Mouse (Mus musculus) embryonic facial prominence, embryonic 14.5 days (tissue): ENCODE data around the gene Zfp563. TPM values are rescaled to one million over a fixed set of nuclear protein-coding genes. Genes with fewer than 3 reads are reported as not detected.

Experiments
- ATAC-seq: fragments of 200-750 bp; cut with Nextera tagmentation; 2 replicates; pipeline ENCODE4 v1.8.0; 2017; ENCODE audit warnings: low read depth, moderate number of reproducible peaks, moderate TSS enrichment
- DNase-seq: peaks from one replicate; pipeline ENCODE4 v3.0.0-alpha.2; 2015; ENCODE audit warnings: low spot score
- H3K27ac ChIP-seq: fragments of 300-500 bp; sonication (generic); replicated peaks from 2 replicates; pipeline ENCODE4 v1.5.1; 2014; ENCODE audit warnings: low read depth, mild to moderate bottlenecking, low read length, moderate library complexity
- H3K27me3 ChIP-seq: fragments of 300-500 bp; sonication (generic); replicated peaks from 2 replicates; pipeline ENCODE4 v1.6.1; 2014; ENCODE audit warnings: low read length; ENCODE audit not compliant: control insufficient read depth, insufficient read depth
- H3K36me3 ChIP-seq: fragments of 300-500 bp; sonication (generic); 2 replicates; pipeline ENCODE4 v1.6.1; 2014; ENCODE audit warnings: low read length, mixed read lengths; ENCODE audit not compliant: control insufficient read depth, insufficient read depth
- H3K4me1 ChIP-seq: fragments of 300-500 bp; sonication (generic); 2 replicates; pipeline ENCODE4 v1.6.1; 2014; ENCODE audit warnings: antibody characterized with exemption, low read length; ENCODE audit not compliant: control insufficient read depth, insufficient read depth
- H3K4me2 ChIP-seq: fragments of 300-500 bp; sonication (generic); 2 replicates; pipeline ENCODE4 v1.6.1; 2014; ENCODE audit warnings: low read depth, mild to moderate bottlenecking, low read length, moderate library complexity, mixed read lengths
- H3K4me3 ChIP-seq: fragments of 300-500 bp; sonication (generic); 2 replicates; pipeline ENCODE4 v1.5.1; 2014; ENCODE audit warnings: low read depth, mild to moderate bottlenecking, low read length
- H3K9ac ChIP-seq: fragments of 300-500 bp; sonication (generic); 2 replicates; pipeline ENCODE4 v1.6.1; 2014; ENCODE audit warnings: low read depth, mild to moderate bottlenecking, low read length, moderate library complexity, mixed read lengths
- H3K9me3 ChIP-seq: fragments of 300-500 bp; sonication (generic); 2 replicates; pipeline ENCODE4 v1.6.1; 2016; ENCODE audit warnings: low read length; ENCODE audit not compliant: control insufficient read depth
- WGBS: fragments of 180-500 bp; shearing (Covaris S2); extraction: QIAGEN DNeasy Blood & Tissue Kit; methylation state at CpG from one replicate; pipeline ENCODE4 v1.1.7; 2014; 5-methylcytosine and 5-hydroxymethylcytosine counted together
- polyA plus RNA-seq: library from polyadenylated mRNA; unstranded; fragments of >200 nt; fragmentation: Nextera tagmentation; extraction: Ambion mirVana; gene quantifications from 2 replicates; pipeline ENCODE4 v1.2.1, GENCODE M21; 2014

The Zfp563 gene
- polyA plus RNA-seq, 1 experiment from 2014 or later, result 7.8 TPM

DNA sequence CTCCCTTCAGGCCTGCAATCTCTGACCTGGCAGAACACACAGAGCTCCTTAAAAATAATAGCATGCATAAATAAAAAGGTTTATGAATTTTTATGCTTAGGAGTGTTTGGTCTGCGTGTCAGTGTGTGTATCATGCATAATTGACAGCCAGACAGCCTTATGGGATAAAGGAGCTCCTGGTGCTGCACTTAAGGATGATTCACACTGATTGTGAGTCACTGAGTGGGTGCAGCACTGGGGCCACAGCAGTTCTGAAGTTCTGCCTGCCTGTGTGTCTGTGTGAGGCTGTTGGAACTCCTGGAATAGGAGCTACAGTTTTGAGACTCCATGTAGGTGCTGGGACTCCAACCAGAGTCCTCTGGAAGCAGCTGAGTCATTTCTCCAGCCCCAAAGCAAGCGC lies 37.1 kb downstream of the Zfp563 start:
- Histone ChIP-seq H3K4me1 (no peaks in the 10 kb centered on the region), H3K9ac (no peak overlapping the region), H3K27ac (no peak overlapping the region), H3K27me3 (no peaks in the 10 kb centered on the region), H3K4me3 (no peak overlapping the region), H3K9me3 (no peaks in the 10 kb centered on the region), H3K36me3 (no peaks in the 10 kb centered on the region), H3K4me2 (no peak overlapping the region)
- ATAC-seq, result no peak
- WGBS, result 67% methylated on average over 2 of the region's 2 CpGs
- DNase-seq, result no peak

DNA sequence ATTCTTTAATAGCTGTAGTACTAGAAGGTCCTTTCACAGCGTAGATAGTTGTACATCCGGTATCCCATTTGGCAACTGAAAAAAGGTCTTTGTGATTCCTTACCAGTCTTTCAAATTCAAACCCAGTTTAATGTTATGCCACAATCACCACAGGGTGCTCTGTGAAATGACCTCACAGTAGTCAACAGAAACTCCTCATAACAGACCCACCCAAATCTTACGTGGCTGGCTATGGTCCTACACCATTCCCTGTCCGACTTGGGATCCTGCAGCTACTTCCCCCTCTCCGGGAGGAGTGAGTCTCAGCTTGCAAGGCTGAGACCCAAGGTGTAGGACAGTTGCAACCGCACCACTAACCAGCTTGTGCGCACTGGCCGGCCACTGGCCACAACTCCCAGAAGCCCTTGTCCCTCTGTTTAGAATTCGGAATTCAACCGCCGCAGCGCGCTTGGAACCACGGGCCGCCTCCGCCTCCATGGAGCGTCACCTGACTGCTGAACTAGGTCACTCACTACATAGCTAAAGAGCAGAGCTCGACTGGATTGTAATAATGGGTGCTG lies 50.2 kb downstream of the Zfp563 start, which contains the start of gene Morc2b:
Morc2b (minus strand) TSS at position 423 of the 560 bp plus-strand sequence.
- ATAC-seq (no peak), DNase-seq (no peak)
- no peak within 1 kb of the TSS for H3K4me2 ChIP-seq
- no peak within 1 kb of the TSS for H3K27ac ChIP-seq
- H3K27me3 ChIP-seq, result no peaks in the 10 kb centered on the region
- no peak within 1 kb of the TSS for H3K4me3 ChIP-seq
- H3K9ac ChIP-seq, result no peak within 1 kb of the TSS
- WGBS, result 77% methylated on average over 18 of the region's 18 CpGs
- no peaks in the 10 kb centered on the region for H3K36me3 ChIP-seq
- H3K9me3 ChIP-seq, result no peaks in the 10 kb centered on the region; the same call in 1 of the 2 replicates
- H3K4me1 ChIP-seq, result no peaks in the 10 kb centered on the region

Other genes with a start within 250 kb of the Zfp563 start
- gene Zfp870, start 197.7 kb upstream of the Zfp563 start, polyA plus RNA-seq, result 8.7 and 8.9 TPM in 2 replicates
- not detected in 2 replicates for gene Cyp4f14, start 172.0 kb upstream of the Zfp563 start, polyA plus RNA-seq
- gene Cyp4f13, start 141.9 kb upstream of the Zfp563 start, polyA plus RNA-seq, result 11.6 and 12.8 TPM in 2 replicates
- gene Zfp472, start 123.5 kb upstream of the Zfp563 start, polyA plus RNA-seq, result 9.0 and 11.3 TPM in 2 replicates
- gene Zfp952, start 96.2 kb upstream of the Zfp563 start, polyA plus RNA-seq, result 9.4 and 10.7 TPM in 2 replicates
- gene Zfp763, start 55.9 kb upstream of the Zfp563 start, polyA plus RNA-seq, result 8.6 and 12.8 TPM in 2 replicates
- not detected in 2 replicates for gene 4921501E09Rik, start 21.3 kb upstream of the Zfp563 start, polyA plus RNA-seq
- gene Morc2b, start 50.4 kb downstream of the Zfp563 start, polyA plus RNA-seq, result 0.06 TPM in 1 of 2 replicates, not detected in the other
- gene Olfr55, start 79.1 kb downstream of the Zfp563 start, polyA plus RNA-seq, result not detected in 2 replicates
- gene Olfr239, start 102.0 kb downstream of the Zfp563 start, polyA plus RNA-seq, result 0.09 TPM in 1 of 2 replicates, not detected in the other
- gene Olfr1564, start 132.4 kb downstream of the Zfp563 start, polyA plus RNA-seq, result not detected in 2 replicates
- 15.9 and 18.4 TPM in 2 replicates for gene Zfp955a, start 165.8 kb downstream of the Zfp563 start, polyA plus RNA-seq
- gene Olfr63, start 175.4 kb downstream of the Zfp563 start, polyA plus RNA-seq, result 0.03 TPM in 1 of 2 replicates, not detected in the other
- gene Zfp955b, start 200.2 kb downstream of the Zfp563 start, polyA plus RNA-seq, result 9.9 and 11.5 TPM in 2 replicates